Mouse (Mus musculus) heart, adult 2 months (tissue): ENCODE measurements around the gene Lipk. TPM values are rescaled to one million over a fixed set of nuclear protein-coding genes. Genes with fewer than 3 reads are reported as not detected.

Experiments
- DNase-seq, 2 experiments: peaks; one replicate each; pipeline ENCODE4 v3.0.0; 2021
- H3K27ac ChIP-seq: fragments of 200-600 bp; 2 replicates; pipeline ENCODE4 v1.8.1; 2022
- H3K27me3 ChIP-seq: fragments of 200-500 bp; 2 replicates; pipeline ENCODE4 v1.6.1; 2012; ENCODE audit warnings: mild to moderate bottlenecking, low read length, inconsistent platforms, mixed read lengths; ENCODE audit not compliant: control insufficient read depth, insufficient read depth
- H3K36me3 ChIP-seq: fragments of 200-500 bp; 2 replicates; pipeline ENCODE4 v1.6.1; 2012; ENCODE audit warnings: low read length, inconsistent platforms; ENCODE audit not compliant: control insufficient read depth, insufficient read depth
- H3K4me1 ChIP-seq: fragments of 200-500 bp; 2 replicates; pipeline ENCODE4 v1.6.1; 2011; ENCODE audit warnings: low read length; ENCODE audit not compliant: control insufficient read depth, insufficient read depth
- H3K4me3 ChIP-seq: fragments of 200-600 bp; 2 replicates; pipeline ENCODE4 v1.8.1; 2022
- H3K79me2 ChIP-seq: fragments of 200-500 bp; replicated peaks from 2 replicates; pipeline ENCODE4 v1.6.1; 2012; ENCODE audit warnings: mild to moderate bottlenecking, inconsistent platforms, low read length, moderate library complexity, mixed read lengths; ENCODE audit not compliant: control insufficient read depth, insufficient read depth
- H3K9ac ChIP-seq: fragments of 200-500 bp; 2 replicates; pipeline ENCODE4 v1.6.1; 2012; ENCODE audit warnings: low read depth, mild to moderate bottlenecking, control low read depth, inconsistent platforms, low read length, mixed read lengths
- CTCF ChIP-seq: fragments of 200-600 bp; IDR thresholded peaks from 2 replicates; pipeline ENCODE4 v1.8.1; 2022; ENCODE audit warnings: antibody characterized with exemption, mild to moderate bottlenecking, moderate library complexity
- EP300 ChIP-seq: fragments of 200-500 bp; IDR thresholded peaks from 2 replicates; pipeline ENCODE4 v1.6.1; 2011; ENCODE audit warnings: low read depth, low read length, control low read depth; ENCODE audit not compliant: insufficient read depth
- POLR2A ChIP-seq: fragments of 200-500 bp; IDR thresholded peaks from 2 replicates; pipeline ENCODE4 v1.6.1; 2011; ENCODE audit warnings: mild to moderate bottlenecking, low read depth, low read length, control low read depth; ENCODE audit not compliant: insufficient read depth
- WGBS: fragments of 180-500 bp; shearing (Covaris S2); methylation state at CpG from one replicate; pipeline ENCODE4 v1.1.7; 2018; 5-methylcytosine and 5-hydroxymethylcytosine counted together
- intact Hi-C: fragments of 180-260 bp; cut with DNase I; formaldehyde crosslinking; loops from one replicate; pipeline ENCODE4 v1.15.1; 2025
- microRNA-seq, 2 experiments: library from miRNA; unstranded; fragments of <30 nt; microRNA quantifications; one replicate each; pipeline ENCODE4 v1.2.0; 2021
- polyA plus RNA-seq: library from polyadenylated mRNA; depleted of rRNA; stranded (reverse); fragments of >200 nt; gene quantifications from 2 replicates; pipeline ENCODE4 v1.2.3, GENCODE M21; 2012; rRNA removed
- total RNA-seq, 2 experiments: library from RNA; stranded (reverse); gene quantifications; 2 replicates each; pipeline ENCODE4 v1.2.3; 2021

Lipk gene
- total and polyA plus RNA-seq, 3 experiments: not detected

DNA sequence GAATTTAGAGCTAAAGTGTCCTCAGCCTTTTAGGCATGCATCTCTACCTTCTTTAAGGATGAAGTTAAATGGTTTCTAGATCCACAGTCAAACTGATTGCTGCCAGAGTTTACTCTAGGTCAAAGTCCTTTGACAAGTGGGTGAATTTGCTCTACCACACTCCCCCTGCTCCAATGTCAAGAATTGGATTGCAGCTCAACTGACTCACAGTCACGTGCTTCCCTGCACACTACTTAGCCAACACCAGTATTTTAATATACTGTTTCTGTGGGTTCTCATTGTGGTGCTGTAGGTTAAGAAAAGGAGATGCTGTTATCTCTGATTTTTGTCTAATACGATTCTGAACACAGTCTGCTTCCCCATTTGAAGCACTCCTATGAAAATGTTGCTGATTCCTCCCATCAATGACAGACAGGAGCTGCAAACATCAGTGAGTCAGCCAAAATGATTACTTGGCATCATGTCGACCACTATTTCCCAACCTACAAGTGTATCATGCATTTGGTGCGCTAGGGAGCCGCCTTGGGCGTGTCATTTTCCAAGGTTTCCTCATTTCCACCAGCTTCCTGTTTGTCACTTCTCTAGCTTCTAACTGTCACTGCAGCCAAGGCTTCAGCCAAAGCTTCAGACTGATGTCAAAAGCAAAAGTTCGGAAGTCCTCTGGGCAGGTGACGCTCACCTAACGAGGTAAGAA lies 58.8 kb downstream of the Lipk start, which contains the start of gene Lipn:
Gene Lipn (plus strand): TSS at position 580 of the 694 bp plus-strand sequence.
- no peaks in the 10 kb centered on the region for H3K27me3 ChIP-seq
- H3K4me1 ChIP-seq: no peaks in the 10 kb centered on the region
- intact Hi-C loops: no loop called here
- TF ChIP-seq EP300 (no peak), POLR2A (no peak), CTCF (no peak)
- no peak within 1 kb of the TSS for H3K27ac ChIP-seq
- DNase-seq: no peak
- H3K9ac ChIP-seq: no peak within 1 kb of the TSS
- no peak within 1 kb of the TSS for H3K4me3 ChIP-seq
- 75% methylated on average over 9 of the region's 9 CpGs for WGBS
- H3K36me3 ChIP-seq: no peaks in the 10 kb centered on the region
- H3K79me2 ChIP-seq: no peaks in the 10 kb centered on the region

DNA sequence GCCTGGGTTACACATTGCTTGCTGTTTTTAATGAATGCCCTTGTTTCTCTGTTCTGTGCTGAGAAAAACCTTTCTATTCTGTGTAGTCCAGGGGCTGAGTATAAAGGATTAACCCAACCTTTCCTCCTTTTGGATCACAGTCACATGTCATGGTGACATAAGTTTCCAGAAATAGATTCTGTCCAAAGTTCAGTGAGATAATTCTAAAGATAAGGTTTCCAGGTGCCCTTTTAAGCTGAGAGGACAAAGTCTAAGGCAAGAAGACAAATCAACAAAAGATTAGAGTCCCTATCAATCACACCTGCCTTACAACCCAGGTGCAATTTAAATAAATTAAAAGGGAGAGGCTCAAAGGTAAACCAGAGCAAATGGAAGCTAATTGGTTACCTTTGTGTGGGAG lies 66.1 kb downstream of the Lipk start:
- DNase-seq: no peak
- no peak overlapping the region for H3K27ac ChIP-seq
- no peaks in the 10 kb centered on the region for H3K36me3 ChIP-seq
- H3K27me3 ChIP-seq: no peaks in the 10 kb centered on the region
- H3K9ac ChIP-seq: no peak overlapping the region
- no peaks in the 10 kb centered on the region for H3K4me1 ChIP-seq
- intact Hi-C loops: no loop called here
- no peaks in the 10 kb centered on the region for H3K79me2 ChIP-seq
- TF ChIP-seq EP300 (no peak), POLR2A (no peak), CTCF (no peak)
- H3K4me3 ChIP-seq: no peak overlapping the region

- TF ChIP-seq POLR2A (no peak), EP300 (no peak), CTCF (no peak)
- no peaks in the 10 kb centered on the region for H3K4me1 ChIP-seq
- intact Hi-C loops: no loop called here
- DNase-seq: no peak
- H3K4me3 ChIP-seq: no peak overlapping the region
- no peak overlapping the region for H3K27ac ChIP-seq
- no peaks in the 10 kb centered on the region for H3K36me3 ChIP-seq
- H3K27me3 ChIP-seq: no peaks in the 10 kb centered on the region
- H3K9ac ChIP-seq: no peak overlapping the region
- H3K79me2 ChIP-seq: no peaks in the 10 kb centered on the region
- WGBS: 68% methylated on average over 2 of the region's 2 CpGs
Observed at GRCm38 (mm10) chr19:34078130-34078529, 70.0 kb downstream of the Lipk start.

DNA sequence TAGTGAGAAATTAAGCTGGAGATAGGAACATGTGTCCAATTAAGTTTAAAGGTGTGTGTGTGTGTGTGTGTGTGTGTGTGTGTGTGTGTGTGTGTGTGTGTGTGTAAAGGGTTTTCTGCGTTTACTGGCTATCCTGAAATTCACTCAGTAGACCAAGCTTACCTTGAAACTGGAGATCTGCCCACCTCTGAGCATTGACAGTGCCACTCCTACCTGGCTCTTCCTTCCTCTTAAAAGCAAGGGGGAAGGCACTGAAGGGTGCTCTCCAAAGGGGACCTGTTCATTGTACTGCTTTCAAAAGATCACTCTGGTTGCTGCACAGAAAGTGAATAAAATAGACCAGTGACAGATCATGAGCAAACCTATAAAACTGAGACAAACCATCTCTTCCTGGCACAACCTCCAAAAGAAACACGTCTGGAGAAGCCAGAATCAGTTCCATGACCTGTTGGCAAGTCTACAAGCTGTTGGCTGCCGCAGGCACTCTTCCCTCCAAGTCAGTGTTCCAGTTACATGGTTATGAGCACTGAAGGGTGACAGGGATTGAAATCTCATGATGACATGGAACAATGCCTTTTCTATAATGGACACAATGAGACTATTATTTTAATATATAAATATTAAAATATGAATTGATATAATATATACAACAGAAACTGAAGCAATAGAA lies 81.1 kb downstream of the Lipk start:
- no peaks in the 10 kb centered on the region for H3K27me3 ChIP-seq
- TF ChIP-seq CTCF: no peak
- no peak for TF ChIP-seq POLR2A
- TF ChIP-seq EP300: no peak
- no peaks in the 10 kb centered on the region for H3K79me2 ChIP-seq
- H3K4me1 ChIP-seq: no peaks in the 10 kb centered on the region
- no peak overlapping the region for H3K4me3 ChIP-seq
- H3K9ac ChIP-seq: no peak overlapping the region
- 41% methylated on average over 3 of the region's 3 CpGs for WGBS
- no peak overlapping the region for H3K27ac ChIP-seq
- DNase-seq: no peak
- H3K36me3 ChIP-seq: no peaks in the 10 kb centered on the region
- intact Hi-C loops: no loop called here

GRCm38 (mm10) chr19:34095381-34095780 lies 87.3 kb downstream of the Lipk start:
- DNase-seq: no peak
- intact Hi-C loops: no loop called here
- TF ChIP-seq EP300: no peak
- no peak for TF ChIP-seq POLR2A
- TF ChIP-seq CTCF: no peak
- H3K4me3 ChIP-seq: no peak overlapping the region
- WGBS: 72% methylated on average over 5 of the region's 5 CpGs
- H3K79me2 ChIP-seq: no peaks in the 10 kb centered on the region
- H3K36me3 ChIP-seq: no peaks in the 10 kb centered on the region
- no peak overlapping the region for H3K9ac ChIP-seq
- H3K27ac ChIP-seq: no peak overlapping the region
- no peaks in the 10 kb centered on the region for H3K27me3 ChIP-seq
- no peaks in the 10 kb centered on the region for H3K4me1 ChIP-seq

- 26% methylated on average over 1 of the region's 1 CpGs for WGBS
Observed at GRCm38 (mm10) chr19:34096228-34096627, 88.1 kb downstream of the Lipk start.

More at GRCm38 (mm10) chr19:34096228-34096627, 88.1 kb downstream of the Lipk start:
- H3K9ac ChIP-seq: no peak overlapping the region
- intact Hi-C loops: no loop called here
- H3K36me3 ChIP-seq: no peaks in the 10 kb centered on the region
- no peak overlapping the region for H3K27ac ChIP-seq
- H3K79me2 ChIP-seq: no peaks in the 10 kb centered on the region
- TF ChIP-seq EP300 (no peak), POLR2A (no peak), CTCF (no peak)
- H3K4me1 ChIP-seq: no peaks in the 10 kb centered on the region
- no peaks in the 10 kb centered on the region for H3K27me3 ChIP-seq
- DNase-seq: no peak
- H3K4me3 ChIP-seq: no peak overlapping the region

Small RNA genes within 50 kb of the gene (microRNA-seq; reads per million reads assigned to microRNA genes)
- gene Gm23334: 0 reads per million in 2 experiments

Other genes starting within 250 kb of the Lipk start
- 1 to 10 TPM; 7.5 to 7.7 TPM for gene Lipo3, start 246.3 kb upstream of the Lipk start, total RNA-seq
- 2.5 and 4.9 TPM in 2 replicates for gene Lipo3, start 246.3 kb upstream of the Lipk start, polyA plus RNA-seq
- not detected for gene Lipo1, start 220.8 kb upstream of the Lipk start, total RNA-seq
- not detected in 2 replicates for gene Lipo1, start 220.8 kb upstream of the Lipk start, polyA plus RNA-seq
- gene Lipf, start 47.1 kb upstream of the Lipk start, total RNA-seq: not detected
- gene Lipf, start 47.1 kb upstream of the Lipk start, polyA plus RNA-seq: not detected in 2 replicates
- not detected for gene Lipn, start 59.1 kb downstream of the Lipk start, total RNA-seq
- gene Lipn, start 59.1 kb downstream of the Lipk start, polyA plus RNA-seq: not detected in 2 replicates
- not detected for gene Lipm, start 92.6 kb downstream of the Lipk start, total RNA-seq
- gene Lipm, start 92.6 kb downstream of the Lipk start, polyA plus RNA-seq: not detected in 2 replicates
- gene Ankrd22, start 157.8 kb downstream of the Lipk start, total RNA-seq: not detected
- 0.10 TPM in 1 of 2 replicates, not detected in the other for gene Ankrd22, start 157.8 kb downstream of the Lipk start, polyA plus RNA-seq
- gene Stambpl1, start 183.9 kb downstream of the Lipk start, total RNA-seq: 1 to 10 TPM; 3.0 to 3.5 TPM
- 3.6 TPM in 2 replicates for gene Stambpl1, start 183.9 kb downstream of the Lipk start, polyA plus RNA-seq
- 100 to 1,000 TPM; 134 to 152 TPM for gene Acta2, start 247.3 kb downstream of the Lipk start, total RNA-seq
- 517 and 1,089 TPM in 2 replicates for gene Acta2, start 247.3 kb downstream of the Lipk start, polyA plus RNA-seq